Mouse (Mus musculus) lung, postnatal 36 days (tissue): ENCODE measurements around the gene Tcf7l1.

Experiments
- DNase-seq: peaks from one replicate; pipeline ENCODE4 v3.0.0; 2022; ENCODE audit warnings: mixed read lengths

The Tcf7l1 gene

GRCm38 (mm10) chr6:72783780-72784179 is 5.3 kb downstream of the Tcf7l1 start:
- no peak for DNase-seq

- DNase-seq: peak; percentile 79
Measured at GRCm38 (mm10) chr6:72778779-72779776, 10.0 kb downstream of the Tcf7l1 start.

GRCm38 (mm10) chr6:72777212-72777611 is 11.8 kb downstream of the Tcf7l1 start:
- no peak for DNase-seq

GRCm38 (mm10) chr6:72774275-72774674 is 14.8 kb downstream of the Tcf7l1 start:
- DNase-seq: no peak

GRCm38 (mm10) chr6:72769915-72770776 is 18.9 kb downstream of the Tcf7l1 start:
- no peak for DNase-seq

GRCm38 (mm10) chr6:72769343-72769742 is 19.7 kb downstream of the Tcf7l1 start:
- no peak for DNase-seq

- DNase-seq: peak; percentile 74
Measured at GRCm38 (mm10) chr6:72768804-72769203, 20.2 kb downstream of the Tcf7l1 start.

- no peak for DNase-seq
Measured at GRCm38 (mm10) chr6:72768097-72768496, 21.0 kb downstream of the Tcf7l1 start.

GRCm38 (mm10) chr6:72763616-72764015 is 25.4 kb downstream of the Tcf7l1 start:
- DNase-seq: no peak

GRCm38 (mm10) chr6:72761645-72762044 is 27.4 kb downstream of the Tcf7l1 start:
- DNase-seq: no peak

GRCm38 (mm10) chr6:72758239-72759017 is 30.6 kb downstream of the Tcf7l1 start:
- DNase-seq: no peak

GRCm38 (mm10) chr6:72755267-72755889 is 33.7 kb downstream of the Tcf7l1 start:
- peak; percentile 37 for DNase-seq

- no peak for DNase-seq
Measured at GRCm38 (mm10) chr6:72754215-72754614, 34.8 kb downstream of the Tcf7l1 start.

- DNase-seq: no peak
Measured at GRCm38 (mm10) chr6:72753782-72754181, 35.3 kb downstream of the Tcf7l1 start.

- no peak for DNase-seq
Measured at GRCm38 (mm10) chr6:72752824-72753223, 36.2 kb downstream of the Tcf7l1 start.

GRCm38 (mm10) chr6:72751210-72751609 is 37.8 kb downstream of the Tcf7l1 start:
- DNase-seq: peak; percentile 45

GRCm38 (mm10) chr6:72748882-72749437 is 40.1 kb downstream of the Tcf7l1 start:
- DNase-seq: no peak

GRCm38 (mm10) chr6:72748421-72748820 is 40.6 kb downstream of the Tcf7l1 start:
- no peak for DNase-seq

- DNase-seq: no peak
Measured at GRCm38 (mm10) chr6:72747814-72748213, 41.2 kb downstream of the Tcf7l1 start.

GRCm38 (mm10) chr6:72747156-72747555 is 41.9 kb downstream of the Tcf7l1 start:
- DNase-seq: no peak

GRCm38 (mm10) chr6:72745781-72746180 is 43.3 kb downstream of the Tcf7l1 start:
- DNase-seq: no peak
